Comparison of ENCODE assay signal across 8 mouse cellular contexts in genomic region chr2:170222819-170223218, GRCm38 (mm10).
DNase-seq lines count a peak whose midpoint lies in the region; ATAC-seq and TF ChIP-seq lines count a peak whose summit lies in the region.

No protein-coding gene starts in this region.

- H3K36me3 ChIP-seq in forebrain, postnatal 0 days (ENCODE audit: insufficient read depth): no peaks in the 10 kb centered on the region
- H3K36me3 ChIP-seq in liver, embryonic 12.5 days: no peaks in the 10 kb centered on the region

- peak overlapping the region; percentile 29; the same call in 1 of the 2 replicates for H3K27ac ChIP-seq in forebrain, postnatal 0 days (ENCODE audit: low read depth, low read length)
- peak overlapping the region; percentile 58 for H3K27ac ChIP-seq in liver, embryonic 12.5 days
- H3K27ac ChIP-seq in left cerebral cortex, adult 2 months: no peak overlapping the region

- peak; percentile 45; the same call in 1 of the 2 replicates for ATAC-seq in frontal cortex, adult (ENCODE audit: low TSS enrichment)
- no peak for ATAC-seq in forebrain, postnatal 0 days
- peak; percentile 53; the same call in 1 of the 2 replicates for ATAC-seq in liver, embryonic 12.5 days

- H3K9ac ChIP-seq in forebrain, postnatal 0 days: 0 out of 2 replicates have a peak overlapping the region, but pooled peaks have one; percentile 22
- H3K9ac ChIP-seq in liver, embryonic 12.5 days: peak overlapping the region; percentile 33

- H3K4me1 ChIP-seq in forebrain, postnatal 0 days (ENCODE audit: insufficient read depth): peaks cover 26% of the 10 kb centered on the region
- H3K4me1 ChIP-seq in liver, embryonic 12.5 days: peaks cover 70% of the 10 kb centered on the region

- peak overlapping the region; percentile 19; the same call in 1 of the 2 replicates for H3K4me2 ChIP-seq in forebrain, postnatal 0 days (ENCODE audit: low read depth)
- peak overlapping the region; percentile 82 for H3K4me2 ChIP-seq in liver, embryonic 12.5 days

- no peak for DNase-seq in frontal cortex, postnatal 25 days (ENCODE audit: low spot score in 2 of 2)
- peak; percentile 54 for DNase-seq in MN1 (ENCODE audit: low spot score)
- DNase-seq in forebrain, postnatal 0 days: peak; percentile 47
- DNase-seq in thymus, postnatal 36 days: peak; percentile 36 to 58
- DNase-seq in layer of hippocampus, adult 9-10 months (ENCODE audit: low spot score): no peak
- no peak for DNase-seq in left cerebral cortex, adult 2 months (ENCODE audit: extremely low spot score in 1 of 2, low spot score in 2 of 2)

- no peaks in the 10 kb centered on the region for H3K27me3 ChIP-seq in forebrain, postnatal 0 days (ENCODE audit: insufficient read depth, low read length)
- 0 out of 2 replicates have a peak, but pooled peaks cover 1% of the 10 kb centered on the region for H3K27me3 ChIP-seq in liver, embryonic 12.5 days (replicated peaks)

- intact Hi-C loops in left cerebral cortex, adult 2 months (cut with DNase I): loop anchor here (2.0 kb wide), 1 partner anchor 96 kb away; no protein-coding TSS in a partner anchor

- TF ChIP-seq CTCF in forebrain, postnatal 0 days (IDR thresholded peaks at IDR 0.05; ENCODE audit: low read depth): no peak
- no peak for TF ChIP-seq CTCF in left cerebral cortex, adult 2 months (IDR thresholded peaks at IDR 0.05)

- 2% methylated on average over 6 of the region's 6 CpGs for WGBS in forebrain, postnatal 0 days
- 0% methylated on average over 6 of the region's 6 CpGs for WGBS in liver, embryonic 12.5 days (ENCODE audit: insufficient replicate concordance)

- no peak overlapping the region for H3K4me3 ChIP-seq in forebrain, postnatal 0 days (ENCODE audit: low read depth, low read length)
- H3K4me3 ChIP-seq in liver, embryonic 12.5 days: peak overlapping the region; percentile 25
- no peak overlapping the region for H3K4me3 ChIP-seq in left cerebral cortex, adult 2 months

- no peaks in the 10 kb centered on the region for H3K9me3 ChIP-seq in forebrain, postnatal 0 days (ENCODE audit: low read length)
- H3K9me3 ChIP-seq in liver, embryonic 12.5 days (replicated peaks): no peaks in the 10 kb centered on the region

Comparison
In these comparisons a context has a peak if more than half of its experiments do, and no peak if none do; other contexts are left out.
1. DNase-seq: peak in MN1 (single experiment), forebrain, postnatal 0 days (single experiment) and thymus, postnatal 36 days (2 of 2); none in frontal cortex, postnatal 25 days (0 of 2), layer of hippocampus, adult 9-10 months (single experiment) and left cerebral cortex, adult 2 months (0 of 2).